Mouse (Mus musculus): ENCODE measurements at regions not wholly inside any gene's neighbourhood (a gene's known extent, or its start where the extent isn't known, plus 50 kb on each side); places are given as distances from the start of the nearest gene placed in this dataset.

- TF ChIP-seq CTCF (IDR thresholded peaks at IDR 0.05; ENCODE audit: extremely low read depth, insufficient read depth, low read length): no peak
- TF ChIP-seq POLR2A (IDR thresholded peaks at IDR 0.05; ENCODE audit: extremely low read depth, insufficient read depth, low read length): no peak
Observed at GRCm38 (mm10) chr9:61284201-61285021, 87.8 kb upstream of the Tle3 start.
